Mouse (Mus musculus) stomach, postnatal 0 days (tissue): ENCODE measurements around the gene Edem2. TPM values are rescaled to one million over a fixed set of nuclear protein-coding genes. Genes with fewer than 3 reads are reported as not detected.

Experiments
- ATAC-seq: fragments of 200-750 bp; cut with Nextera tagmentation; 2 replicates; pipeline ENCODE4 v1.8.0; 2017; ENCODE audit not compliant: low FRiP score, low TSS enrichment
- DNase-seq: peaks from one replicate; pipeline ENCODE4 v3.0.0-alpha.2; 2016; ENCODE audit warnings: low spot score
- H3K27ac ChIP-seq: fragments of 300-500 bp; sonication (generic); replicated peaks from 2 replicates; pipeline ENCODE4 v1.5.1; 2014; ENCODE audit warnings: mild to moderate bottlenecking, control low read depth
- H3K27me3 ChIP-seq: fragments of 300-500 bp; sonication (generic); 2 replicates; pipeline ENCODE4 v1.6.1; 2014; ENCODE audit warnings: low read length; ENCODE audit not compliant: control insufficient read depth, insufficient read depth
- H3K36me3 ChIP-seq: fragments of 300-500 bp; sonication (generic); 2 replicates; pipeline ENCODE4 v1.6.1; 2014; ENCODE audit warnings: low read length, mixed read lengths; ENCODE audit not compliant: control insufficient read depth, insufficient read depth
- H3K4me1 ChIP-seq: fragments of 300-500 bp; sonication (generic); replicated peaks from 2 replicates; pipeline ENCODE4 v1.6.1; 2014; ENCODE audit warnings: antibody characterized with exemption; ENCODE audit not compliant: control insufficient read depth, insufficient read depth
- H3K4me2 ChIP-seq: fragments of 300-500 bp; sonication (generic); replicated peaks from 2 replicates; pipeline ENCODE4 v1.6.1; 2014; ENCODE audit warnings: low read depth, mild to moderate bottlenecking, control low read depth, moderate library complexity
- H3K4me3 ChIP-seq: fragments of 300-500 bp; sonication (generic); 2 replicates; pipeline ENCODE4 v1.5.1; 2014; ENCODE audit warnings: low read depth, low read length, control low read depth
- H3K9ac ChIP-seq: fragments of 300-500 bp; sonication (generic); 2 replicates; pipeline ENCODE4 v1.6.1; 2014; ENCODE audit warnings: mild to moderate bottlenecking, low read length, control low read depth, mixed read lengths
- H3K9me3 ChIP-seq: fragments of 300-500 bp; sonication (generic); 2 replicates; pipeline ENCODE4 v1.6.1; 2016; ENCODE audit warnings: low read length; ENCODE audit not compliant: control insufficient read depth
- CTCF ChIP-seq: IDR thresholded peaks from 2 replicates; pipeline ENCODE4 v1.5.1; 2016; ENCODE audit warnings: antibody characterized with exemption, low read depth, mild to moderate bottlenecking, moderate library complexity
- EP300 ChIP-seq: optimal IDR thresholded peaks from 2 replicates; pipeline ENCODE3; 2016; ENCODE audit warnings: antibody characterized with exemption
- WGBS: fragments of 180-500 bp; shearing (Covaris S2); extraction: QIAGEN DNeasy Blood & Tissue Kit; methylation state at CpG from one replicate; pipeline ENCODE4 v1.1.7; 2014; 5-methylcytosine and 5-hydroxymethylcytosine counted together
- polyA plus RNA-seq: library from polyadenylated mRNA; unstranded; fragments of >200 nt; fragmentation: Nextera tagmentation; extraction: Ambion mirVana; gene quantifications from 2 replicates; pipeline ENCODE4 v1.2.1, GENCODE M21; 2015

Edem2 gene
- polyA plus RNA-seq, 1 experiment from 2014 or later: 64.9 TPM

DNA sequence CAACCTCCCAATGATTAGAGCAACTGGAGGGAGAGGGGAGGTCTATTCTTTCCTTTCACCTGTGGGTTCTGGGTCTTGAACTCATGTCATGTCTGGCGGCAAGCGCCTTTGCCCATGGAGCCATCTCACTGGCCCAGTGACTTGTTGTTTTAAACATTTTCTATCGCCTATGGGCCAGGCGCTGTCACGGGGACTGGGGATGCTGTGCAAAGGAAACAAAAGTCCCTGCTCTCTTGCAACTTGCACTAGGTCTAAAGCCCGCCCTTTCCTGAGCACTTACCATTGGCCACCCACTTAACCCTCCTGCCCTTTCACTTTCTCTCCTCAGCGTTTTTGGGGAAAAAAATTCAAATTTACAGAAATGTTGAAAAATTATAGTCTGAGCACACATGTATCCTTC, 32.4 kb downstream of the Edem2 start:
- H3K27me3 ChIP-seq: no peaks in the 10 kb centered on the region
- WGBS: 71% methylated on average over 7 of the region's 7 CpGs
- H3K36me3 ChIP-seq: no peaks in the 10 kb centered on the region
- no peak overlapping the region for H3K27ac ChIP-seq
- H3K4me1 ChIP-seq: no peaks in the 10 kb centered on the region
- no peak overlapping the region for H3K9ac ChIP-seq
- DNase-seq (no peak), ATAC-seq (no peak)
- no peak overlapping the region for H3K4me3 ChIP-seq
- no peaks in the 10 kb centered on the region for H3K9me3 ChIP-seq
- TF ChIP-seq CTCF (no peak), EP300 (no peak)
- H3K4me2 ChIP-seq: no peak overlapping the region

DNA sequence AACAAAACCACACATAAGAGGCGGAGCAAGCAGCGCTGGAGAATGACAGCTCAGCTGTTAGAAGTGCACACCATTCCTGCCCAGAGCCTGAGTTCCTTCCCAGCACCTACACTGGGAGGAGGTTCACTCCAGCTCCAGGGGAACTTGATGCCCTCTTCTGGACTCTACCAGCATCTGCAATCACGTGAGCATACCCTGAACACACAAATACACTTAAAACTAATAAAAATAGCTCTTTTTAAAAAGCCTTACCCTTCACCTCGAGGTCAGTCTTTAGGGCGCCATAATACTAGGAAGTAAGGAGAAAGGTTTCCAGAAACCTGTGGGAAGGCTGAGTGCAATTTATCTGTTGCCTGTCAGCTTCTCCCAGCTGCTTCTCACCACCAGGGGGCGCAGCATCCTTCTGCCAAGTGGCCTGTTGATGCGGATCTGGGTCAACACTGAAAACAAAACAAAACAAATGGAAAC, 33.1 kb downstream of the Edem2 start:
- Histone ChIP-seq H3K4me1 (no peaks in the 10 kb centered on the region), H3K4me2 (no peak overlapping the region), H3K27ac (no peak overlapping the region), H3K4me3 (no peak overlapping the region), H3K27me3 (no peaks in the 10 kb centered on the region), H3K9me3 (no peaks in the 10 kb centered on the region), H3K36me3 (no peaks in the 10 kb centered on the region), H3K9ac (no peak overlapping the region)
- ATAC-seq (no peak; the same call in 1 of the 2 replicates), DNase-seq (peak; percentile 85)
- TF ChIP-seq EP300 (no peak), CTCF (peak; percentile 92)
- WGBS: 19% methylated on average over 7 of the region's 7 CpGs

DNA sequence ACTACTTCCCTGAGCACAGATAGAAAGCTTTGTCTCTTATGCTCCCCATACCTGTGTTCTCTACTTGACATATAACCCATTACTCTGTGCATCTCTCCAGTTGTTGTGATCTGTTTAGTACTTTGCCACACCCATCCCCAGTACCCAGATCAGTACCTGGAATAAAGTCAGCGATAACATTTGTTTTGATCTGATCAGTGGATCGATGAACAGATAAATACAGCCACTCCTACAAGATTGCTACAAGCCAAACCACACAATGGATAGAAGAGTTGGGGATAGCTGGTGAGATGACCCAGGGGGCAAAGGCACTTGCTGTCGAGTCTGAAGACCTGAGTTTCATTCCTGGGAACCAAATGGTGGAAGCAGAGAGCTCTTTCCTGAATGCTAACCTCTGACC, 34.0 kb downstream of the Edem2 start:
- no peaks in the 10 kb centered on the region for H3K9me3 ChIP-seq
- no peak overlapping the region for H3K9ac ChIP-seq
- H3K27ac ChIP-seq: no peak overlapping the region
- no peaks in the 10 kb centered on the region for H3K4me1 ChIP-seq
- no peak overlapping the region for H3K4me3 ChIP-seq
- H3K4me2 ChIP-seq: no peak overlapping the region
- no peaks in the 10 kb centered on the region for H3K27me3 ChIP-seq
- no peak for DNase-seq
- WGBS: 71% methylated on average over 3 of the region's 3 CpGs
- TF ChIP-seq CTCF (no peak), EP300 (no peak)
- no peak for ATAC-seq
- no peaks in the 10 kb centered on the region for H3K36me3 ChIP-seq

DNA sequence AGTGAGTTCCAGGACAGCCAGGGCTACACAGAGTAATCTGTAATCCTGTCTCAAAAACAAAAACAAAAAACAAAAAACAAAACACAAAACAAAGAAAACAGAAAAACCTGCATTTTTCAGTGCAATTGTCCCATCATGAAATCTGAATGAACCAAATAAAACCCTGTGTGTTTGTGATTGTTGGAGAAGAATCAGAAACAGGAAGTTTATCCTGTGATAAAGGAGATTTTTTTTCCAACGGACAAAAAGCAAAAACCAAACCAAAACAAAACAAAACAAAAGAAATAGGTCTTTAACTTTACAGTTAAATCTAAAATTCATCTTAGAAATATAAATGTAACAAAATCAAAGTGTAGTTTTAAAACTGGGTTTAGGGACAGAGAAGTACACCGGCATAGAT, 34.7 kb downstream of the Edem2 start:
- Histone ChIP-seq H3K36me3 (no peaks in the 10 kb centered on the region), H3K4me2 (no peak overlapping the region), H3K9me3 (no peaks in the 10 kb centered on the region), H3K27me3 (no peaks in the 10 kb centered on the region), H3K9ac (no peak overlapping the region), H3K4me3 (no peak overlapping the region), H3K4me1 (no peaks in the 10 kb centered on the region), H3K27ac (no peak overlapping the region)
- DNase-seq: no peak
- no peak for ATAC-seq
- TF ChIP-seq EP300 (no peak), CTCF (no peak)
- WGBS: 57% methylated on average over 2 of the region's 2 CpGs

DNA sequence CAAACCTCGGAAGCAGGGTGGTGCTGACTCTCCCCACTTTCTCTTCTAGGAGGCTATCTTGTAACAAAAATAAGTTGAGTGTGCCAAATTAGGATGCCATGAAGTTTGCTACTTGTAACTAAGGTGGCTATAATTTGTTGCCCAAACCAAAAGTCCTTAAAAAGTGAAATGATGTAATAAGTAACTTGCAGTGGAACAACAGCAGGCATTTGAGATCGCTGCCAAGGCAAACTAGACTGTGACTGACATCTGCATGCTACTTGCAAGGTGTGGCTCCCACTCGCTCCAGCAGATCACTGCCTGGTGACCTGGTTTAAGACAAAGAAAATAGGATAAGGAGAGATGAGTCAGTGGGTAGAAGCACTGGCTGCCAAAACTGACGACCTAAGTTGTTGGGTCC, 36.1 kb downstream of the Edem2 start:
- ATAC-seq: no peak
- no peak overlapping the region for H3K9ac ChIP-seq

DNA sequence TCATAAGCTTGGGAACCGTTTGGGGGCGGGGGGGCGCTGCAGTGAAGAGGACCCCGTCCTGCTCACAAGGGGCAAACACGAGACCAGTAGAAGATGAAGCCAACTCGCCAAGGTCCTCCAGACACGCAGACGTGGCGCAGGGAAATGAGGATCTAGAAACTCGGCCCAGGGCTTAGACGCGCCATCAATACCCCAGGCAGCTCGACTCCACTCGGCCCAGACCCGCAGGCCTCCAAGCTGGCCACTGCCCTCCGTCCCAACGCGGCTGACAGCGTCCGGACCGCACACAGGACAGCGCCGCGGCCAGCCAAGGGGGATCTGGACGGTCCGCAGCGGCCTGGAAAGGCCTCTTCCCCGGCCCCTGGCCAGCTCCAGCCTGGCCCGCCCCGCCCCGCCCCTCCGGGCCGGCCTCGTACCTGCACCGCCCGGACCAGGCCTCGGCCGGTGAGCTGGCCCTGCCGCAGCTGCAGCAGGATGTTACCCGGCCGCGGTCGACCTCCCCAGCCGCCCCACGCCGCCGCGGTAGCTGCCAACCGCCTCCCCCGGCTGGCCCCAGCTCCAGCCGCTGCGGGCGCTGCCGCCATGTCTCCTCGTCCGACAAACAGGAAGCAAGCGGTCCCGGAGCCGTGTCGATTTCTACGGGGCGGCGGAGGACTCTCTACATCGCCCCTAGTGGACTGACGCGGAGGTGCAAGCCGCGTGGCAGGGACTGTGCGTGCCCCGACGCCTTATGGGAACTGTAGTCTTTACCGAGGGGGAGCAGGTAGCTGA, 37.4 kb downstream of the Edem2 start, which contains the start of gene Trpc4ap:
Gene Trpc4ap, minus strand, starts transcription at position 662 of the 771 bp plus-strand sequence.
- H3K4me2 ChIP-seq: peak within 1 kb of the TSS; percentile 73
- no peaks in the 10 kb centered on the region for H3K4me1 ChIP-seq
- peak within 1 kb of the TSS; percentile 97 for H3K9ac ChIP-seq
- DNase-seq (peak; percentile 97), ATAC-seq (peak; percentile 95)
- H3K36me3 ChIP-seq: no peaks in the 10 kb centered on the region
- under 1% methylated on average over 41 of the region's 72 CpGs for WGBS
- peak within 1 kb of the TSS; percentile 96 for H3K4me3 ChIP-seq
- H3K9me3 ChIP-seq: no peaks in the 10 kb centered on the region
- no peaks in the 10 kb centered on the region for H3K27me3 ChIP-seq
- peak within 1 kb of the TSS; percentile 94 for H3K27ac ChIP-seq
- TF ChIP-seq EP300 (no peak), CTCF (peak; percentile 96)

More for the DNA sequence above, 36.1 kb downstream of the Edem2 start:
- no peaks in the 10 kb centered on the region for H3K27me3 ChIP-seq
- H3K27ac ChIP-seq: peak overlapping the region; percentile 13; the same call in 1 of the 2 replicates
- 60% methylated on average over 4 of the region's 4 CpGs for WGBS
- no peak overlapping the region for H3K4me3 ChIP-seq
- H3K4me2 ChIP-seq: no peak overlapping the region
- TF ChIP-seq EP300 (no peak), CTCF (no peak)
- H3K4me1 ChIP-seq: no peaks in the 10 kb centered on the region
- DNase-seq: no peak
- no peaks in the 10 kb centered on the region for H3K9me3 ChIP-seq
- no peaks in the 10 kb centered on the region for H3K36me3 ChIP-seq
